Mouse (Mus musculus): ENCODE measurements around the gene Pde4d. TPM values are rescaled to one million over a fixed set of nuclear protein-coding genes. Genes with fewer than 3 reads are reported as not detected.
A peak's percentile ranks its signal among the peaks of the same experiment; 100 is the strongest.

The Pde4d gene
- total RNA-seq, 2 experiments from 2014 or later = 38.1 to 40.2 TPM

- DNase-seq = peak; percentile 31 to 52
These were observed 1450.0 kb downstream of the Pde4d start for GRCm38 (mm10) chr13:109899442-109900428.

GRCm38 (mm10) chr13:109901811-109902210, 1452.1 kb downstream of the Pde4d start:
- no peak for DNase-seq

GRCm38 (mm10) chr13:109902460-109902854, 1452.7 kb downstream of the Pde4d start:
- DNase-seq = peak; percentile 26 to 60

GRCm38 (mm10) chr13:109902855-109903763, 1453.4 kb downstream of the Pde4d start:
- peak; percentile 79 to 81 for DNase-seq

GRCm38 (mm10) chr13:109903764-109904510, 1454.2 kb downstream of the Pde4d start:
- no peak for DNase-seq

GRCm38 (mm10) chr13:109906342-109906888, 1456.7 kb downstream of the Pde4d start:
- DNase-seq = no peak

- peak; percentile 78 to 86 for DNase-seq
These were observed 1457.9 kb downstream of the Pde4d start for GRCm38 (mm10) chr13:109907634-109908033.

- no peak for DNase-seq
These were observed 1458.6 kb downstream of the Pde4d start for GRCm38 (mm10) chr13:109908386-109908785.

GRCm38 (mm10) chr13:109909111-109909510, 1459.4 kb downstream of the Pde4d start:
- DNase-seq = no peak

- DNase-seq = no peak
These were observed 1461.2 kb downstream of the Pde4d start for GRCm38 (mm10) chr13:109910915-109911314.

- DNase-seq = no peak
These were observed 1462.9 kb downstream of the Pde4d start for GRCm38 (mm10) chr13:109912635-109913034.

GRCm38 (mm10) chr13:109914246-109914645, 1464.5 kb downstream of the Pde4d start:
- no peak for DNase-seq

- DNase-seq = peak; percentile 32 to 50
These were observed 1465.1 kb downstream of the Pde4d start for GRCm38 (mm10) chr13:109914846-109915245.

GRCm38 (mm10) chr13:109915501-109915900, 1465.8 kb downstream of the Pde4d start:
- DNase-seq = no peak

GRCm38 (mm10) chr13:109915964-109916363, 1466.2 kb downstream of the Pde4d start:
- peak; percentile 73 to 80 for DNase-seq

- no peak for DNase-seq
These were observed 1467.8 kb downstream of the Pde4d start for GRCm38 (mm10) chr13:109917551-109917950.

GRCm38 (mm10) chr13:109918631-109919030, 1468.9 kb downstream of the Pde4d start:
- no peak for DNase-seq

GRCm38 (mm10) chr13:109920256-109920655, 1470.5 kb downstream of the Pde4d start:
- DNase-seq = no peak

GRCm38 (mm10) chr13:109921336-109922038, 1471.7 kb downstream of the Pde4d start:
- DNase-seq = no peak

- DNase-seq = peak; percentile 25 to 67
These were observed 1472.5 kb downstream of the Pde4d start for GRCm38 (mm10) chr13:109922228-109922627.

- DNase-seq = no peak
These were observed 1473.0 kb downstream of the Pde4d start for GRCm38 (mm10) chr13:109922782-109923181.

Data from adrenal gland, postnatal 36 days (tissue).